Mouse (Mus musculus): ENCODE data around the gene Scai. TPM values are rescaled to one million over a fixed set of nuclear protein-coding genes. Genes with fewer than 3 reads are reported as not detected.
A peak's percentile ranks its signal among the peaks of the same experiment; 100 is the strongest.
"Not testable (repeated sequence)": the region's sequence is repeated elsewhere in the genome, so short reads cannot be mapped to it uniquely, and the experiment has no call there.

Gene Scai
- total RNA-seq, 1 experiment from 2014 or later, result 4.5 TPM

DNA sequence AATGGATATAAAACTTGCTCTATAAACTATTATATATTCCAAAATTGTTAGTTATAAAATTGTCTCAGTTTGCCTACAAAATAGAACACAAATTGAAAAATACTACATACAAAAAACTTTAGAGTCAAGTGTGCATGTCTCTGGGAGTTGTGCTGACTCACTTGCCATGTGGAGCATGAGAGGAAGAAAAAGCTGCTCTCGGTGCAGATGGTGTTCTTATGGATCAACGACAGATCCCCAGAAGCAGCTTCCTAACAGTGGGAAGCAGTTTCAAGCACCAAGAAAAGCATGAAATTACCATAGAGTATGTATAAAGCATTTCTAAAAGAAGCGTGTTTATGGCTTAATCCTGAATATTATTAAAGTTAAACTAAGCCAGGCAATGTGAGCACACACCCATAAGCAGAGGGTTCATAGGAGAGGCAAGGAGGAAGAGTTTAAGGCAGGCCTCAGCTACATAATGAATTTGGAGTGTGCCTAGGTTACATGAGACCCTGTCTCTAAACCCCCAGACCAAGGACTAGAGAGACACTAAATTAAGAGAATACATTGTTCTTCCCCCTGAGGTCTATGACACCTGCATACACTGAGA lies 48.1 kb downstream of the Scai start:
- ATAC-seq (replicated peaks; ENCODE audit: insufficient number of reproducible peaks, low FRiP score, low TSS enrichment, poor library complexity, severe bottlenecking), result no peak

DNA sequence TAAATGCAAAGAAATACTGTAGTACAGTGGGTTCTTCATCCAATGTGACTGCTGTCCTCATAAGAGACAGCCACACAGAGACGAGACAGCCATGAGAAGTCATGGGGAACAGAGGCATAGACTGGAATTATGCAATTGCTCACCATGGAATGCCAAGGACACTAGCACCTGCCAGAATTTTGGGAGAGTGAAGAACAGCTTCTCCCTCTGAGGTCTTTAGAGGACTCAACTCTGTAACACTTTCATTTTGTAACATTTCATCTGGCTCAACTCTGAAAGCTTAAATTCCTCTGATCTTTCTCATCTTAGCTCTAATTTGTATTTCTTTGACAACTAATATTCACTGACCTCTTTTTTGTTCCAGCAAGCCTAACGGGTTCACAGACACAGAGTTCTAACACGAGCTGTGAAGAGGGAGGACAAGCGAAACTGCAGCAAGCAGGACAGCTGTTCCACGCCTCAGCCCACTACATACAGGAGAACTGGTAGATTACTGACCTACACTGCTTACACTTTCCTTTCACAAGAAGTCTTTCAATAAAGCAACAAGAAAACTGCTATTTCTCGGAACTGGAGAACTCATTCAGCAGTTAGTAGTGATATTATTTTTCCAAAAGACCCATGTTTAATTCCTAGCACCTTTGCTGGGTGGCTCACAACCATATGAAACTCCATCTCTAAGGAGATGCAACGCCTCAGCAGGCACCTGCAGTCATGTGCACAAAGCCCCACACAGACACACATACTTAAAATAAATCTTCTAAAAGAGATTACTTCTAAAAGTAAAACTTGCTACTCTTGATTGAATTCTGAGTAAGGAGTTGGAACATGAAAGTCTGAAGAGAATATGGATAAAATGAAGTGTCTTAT lies 49.7 kb downstream of the Scai start:
- ATAC-seq (replicated peaks; ENCODE audit: insufficient number of reproducible peaks, low FRiP score, low TSS enrichment, poor library complexity, severe bottlenecking), result no peak

DNA sequence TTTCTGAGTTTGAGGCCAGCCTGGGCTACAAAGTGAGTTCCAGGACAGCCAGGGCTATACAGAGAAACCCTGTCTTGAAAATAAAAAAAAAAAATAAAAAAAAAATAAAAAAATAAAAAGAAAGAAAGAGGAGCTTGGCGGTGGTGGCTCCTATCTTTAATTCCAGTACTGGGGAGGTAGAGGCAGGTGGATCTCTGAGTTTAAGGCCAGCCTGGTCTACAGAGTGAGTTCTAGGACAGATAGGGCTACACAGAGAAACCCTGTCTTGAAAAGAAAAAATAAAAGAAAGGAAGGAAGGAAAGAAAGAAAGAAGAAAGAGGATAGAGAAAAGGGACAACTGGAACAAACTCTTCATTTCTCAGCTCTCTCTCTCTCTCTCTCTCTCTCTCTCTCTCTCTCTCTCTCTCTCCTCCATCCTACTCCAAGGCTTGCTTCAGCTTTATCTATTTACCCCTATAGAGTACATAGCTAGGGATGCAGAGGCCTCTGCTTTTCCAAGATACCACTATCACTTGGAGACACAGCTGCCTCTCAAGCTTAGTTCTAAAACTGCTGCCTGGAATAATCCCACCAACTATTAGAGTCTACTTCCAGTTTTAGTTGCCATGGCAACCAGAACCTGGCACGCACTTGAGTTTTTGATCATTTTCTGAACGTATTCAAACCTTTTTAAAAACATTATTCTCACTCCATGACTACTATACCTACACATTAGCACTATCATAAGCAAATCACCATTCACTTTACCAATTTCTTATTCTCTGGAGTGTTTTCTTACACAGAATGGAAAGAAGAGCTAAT lies 60.8 kb downstream of the Scai start:
- no peak for ATAC-seq (replicated peaks; ENCODE audit: insufficient number of reproducible peaks, low FRiP score, low TSS enrichment, poor library complexity, severe bottlenecking)

DNA sequence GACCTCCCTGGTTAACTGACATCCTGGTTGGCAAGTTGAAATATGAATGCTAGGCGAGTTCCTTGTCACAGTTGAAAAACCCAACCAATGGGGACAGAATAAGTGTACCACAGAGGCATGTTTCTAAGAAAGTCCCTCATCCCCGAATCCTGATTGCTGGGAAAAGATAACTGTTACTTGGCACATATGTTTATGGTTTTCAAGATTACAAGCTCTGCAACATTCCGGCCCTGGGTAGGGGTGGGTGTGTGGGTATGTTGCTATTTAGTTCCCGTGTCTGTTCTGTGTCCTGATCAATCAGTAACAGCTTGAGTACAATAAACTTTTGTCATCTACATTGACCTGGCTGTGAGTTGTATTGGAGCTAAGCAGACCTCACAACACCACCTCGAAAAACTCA lies 66.4 kb downstream of the Scai start:
- ATAC-seq (replicated peaks; ENCODE audit: insufficient number of reproducible peaks, low FRiP score, low TSS enrichment, poor library complexity, severe bottlenecking), result no peak

DNA sequence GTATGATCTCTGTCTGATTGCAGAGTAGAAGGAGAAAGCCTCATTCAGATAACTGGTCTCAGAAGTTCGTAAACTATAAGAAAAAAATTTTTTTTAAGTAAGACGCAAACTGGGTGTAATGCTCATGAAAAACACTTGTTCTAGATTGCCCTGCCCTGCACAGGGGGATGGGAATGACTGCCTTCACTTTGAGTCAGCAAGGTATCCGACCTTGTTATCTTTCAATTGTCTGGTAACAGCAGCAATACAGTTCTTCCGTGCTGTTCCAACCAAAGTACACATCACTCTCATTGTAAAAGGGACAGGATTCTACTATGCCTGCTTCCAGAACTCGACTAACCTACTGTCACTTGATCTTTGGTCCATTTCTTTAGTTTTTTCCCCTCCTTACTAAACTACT lies 69.4 kb downstream of the Scai start:
- no peak for ATAC-seq (replicated peaks; ENCODE audit: insufficient number of reproducible peaks, low FRiP score, low TSS enrichment, poor library complexity, severe bottlenecking)

DNA sequence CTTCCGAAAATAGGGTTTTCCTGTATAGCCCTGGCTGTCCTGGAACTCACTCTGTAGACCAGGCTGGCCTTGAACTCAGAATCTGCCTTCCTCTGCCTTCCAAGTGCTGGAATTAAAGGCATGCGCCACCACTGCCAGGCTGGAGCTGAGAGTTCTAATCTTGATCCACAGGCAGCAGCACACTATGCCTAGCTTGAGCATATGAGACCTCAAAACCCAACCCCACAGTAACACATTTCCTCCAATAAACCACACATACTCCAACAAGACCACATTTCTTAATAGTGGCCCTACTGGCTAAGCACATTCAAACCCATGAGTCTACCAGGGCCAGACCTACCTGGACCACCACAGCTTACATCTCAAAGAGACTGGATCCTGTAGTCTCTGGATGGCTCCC lies 74.0 kb downstream of the Scai start:
- no peak for ATAC-seq (replicated peaks; ENCODE audit: insufficient number of reproducible peaks, low FRiP score, low TSS enrichment, poor library complexity, severe bottlenecking)

DNA sequence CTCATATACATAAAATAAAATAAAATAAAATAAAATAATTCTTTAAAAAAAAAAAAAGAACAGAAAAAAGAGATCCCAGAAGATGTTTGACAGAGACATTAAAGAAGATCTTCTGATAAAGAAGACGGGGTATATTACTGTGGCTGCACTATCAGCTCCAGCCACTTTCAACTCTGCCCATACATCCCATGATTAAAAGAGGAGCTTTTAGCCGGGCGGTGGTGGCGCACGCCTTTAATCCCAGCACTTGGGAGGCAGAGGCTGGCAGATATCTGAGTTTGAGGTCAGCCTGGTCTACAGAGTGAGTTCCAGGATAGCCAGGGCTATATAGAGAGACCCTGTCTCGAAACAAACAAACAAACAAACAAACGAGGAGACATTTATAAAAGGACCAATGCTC lies 76.4 kb downstream of the Scai start:
- no peak for ATAC-seq (replicated peaks; ENCODE audit: insufficient number of reproducible peaks, low FRiP score, low TSS enrichment, poor library complexity, severe bottlenecking)

DNA sequence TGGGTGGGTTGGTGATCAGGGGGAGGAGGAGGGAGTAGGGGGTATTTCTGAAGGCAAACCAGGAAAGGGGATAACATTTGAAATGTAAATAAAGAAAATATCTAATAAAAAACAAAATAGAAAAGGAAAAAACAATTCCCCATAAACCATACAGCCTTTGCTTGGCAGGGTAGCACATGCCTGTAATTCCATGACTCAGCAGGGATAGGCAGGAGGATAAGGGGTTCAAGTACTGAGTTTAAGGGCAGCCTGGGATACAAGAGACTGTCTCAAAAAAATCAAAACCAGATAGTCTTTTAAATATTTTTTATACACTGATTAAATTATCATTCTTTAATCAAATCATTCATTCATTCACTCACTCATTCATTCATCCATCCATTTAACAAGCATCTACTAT lies 80.0 kb downstream of the Scai start:
- no peak for ATAC-seq (replicated peaks; ENCODE audit: insufficient number of reproducible peaks, low FRiP score, low TSS enrichment, poor library complexity, severe bottlenecking)

DNA sequence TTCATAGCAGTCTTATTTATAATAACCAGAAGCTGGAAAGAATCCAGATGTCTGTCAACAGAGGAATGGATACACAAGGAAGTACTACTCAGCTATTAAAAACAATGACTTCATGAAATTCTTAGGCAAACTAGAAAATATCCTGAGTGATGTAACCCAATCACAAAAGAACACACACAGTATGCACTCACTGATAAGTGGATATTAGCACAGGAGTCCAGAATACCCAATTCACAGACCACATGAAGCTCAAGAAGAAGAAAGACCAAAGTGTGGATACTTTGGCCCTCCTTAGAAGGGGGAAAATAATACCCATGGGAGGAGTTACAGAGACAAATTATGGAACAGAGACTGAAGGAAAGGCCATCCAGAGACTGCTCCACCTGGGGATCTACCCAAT lies 80.8 kb downstream of the Scai start:
- not testable (repeated sequence) for ATAC-seq (replicated peaks; ENCODE audit: insufficient number of reproducible peaks, low FRiP score, low TSS enrichment, poor library complexity, severe bottlenecking)

DNA sequence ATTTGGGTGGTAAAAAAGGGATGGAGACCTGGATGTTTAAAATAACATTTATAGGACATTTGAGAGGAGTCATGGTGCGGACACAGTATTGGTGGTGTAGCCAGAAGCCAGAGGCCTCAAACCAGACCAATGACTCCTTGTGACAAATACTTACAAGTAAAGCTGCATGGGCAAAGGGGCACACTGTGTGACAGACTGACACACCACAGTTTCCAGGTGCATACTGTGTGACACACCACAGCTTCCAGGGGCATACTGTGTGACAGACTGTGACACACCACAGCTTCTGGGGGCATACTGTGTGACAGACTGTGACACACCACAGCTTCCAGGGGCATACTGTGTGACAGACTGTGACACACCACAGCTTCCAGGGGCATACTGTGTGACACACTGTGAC lies 90.6 kb downstream of the Scai start:
- 0 out of 2 replicates have a peak, but pooled peaks have one; percentile 31 for ATAC-seq (replicated peaks; ENCODE audit: insufficient number of reproducible peaks, low FRiP score, low TSS enrichment, poor library complexity, severe bottlenecking)

DNA sequence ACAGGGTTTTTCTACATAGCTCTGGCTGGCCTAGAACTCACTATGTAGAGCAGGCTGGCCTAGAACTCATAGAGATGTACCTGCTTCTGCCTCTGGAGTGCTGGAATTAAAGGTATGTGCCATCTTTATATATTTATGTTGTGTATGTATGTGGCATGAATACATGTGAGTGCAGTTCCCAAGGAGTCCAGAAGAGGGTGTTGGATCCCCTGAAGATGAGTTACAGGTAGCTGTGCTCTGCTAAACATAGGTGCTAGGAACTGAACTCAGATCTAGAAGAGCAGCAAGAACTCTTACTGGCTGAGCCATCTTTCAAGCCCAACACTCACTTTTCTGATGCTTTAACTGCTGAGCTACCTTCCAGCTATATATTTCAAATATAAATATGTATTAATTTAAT lies 92.5 kb downstream of the Scai start:
- ATAC-seq (replicated peaks; ENCODE audit: insufficient number of reproducible peaks, low FRiP score, low TSS enrichment, poor library complexity, severe bottlenecking), result no peak

DNA sequence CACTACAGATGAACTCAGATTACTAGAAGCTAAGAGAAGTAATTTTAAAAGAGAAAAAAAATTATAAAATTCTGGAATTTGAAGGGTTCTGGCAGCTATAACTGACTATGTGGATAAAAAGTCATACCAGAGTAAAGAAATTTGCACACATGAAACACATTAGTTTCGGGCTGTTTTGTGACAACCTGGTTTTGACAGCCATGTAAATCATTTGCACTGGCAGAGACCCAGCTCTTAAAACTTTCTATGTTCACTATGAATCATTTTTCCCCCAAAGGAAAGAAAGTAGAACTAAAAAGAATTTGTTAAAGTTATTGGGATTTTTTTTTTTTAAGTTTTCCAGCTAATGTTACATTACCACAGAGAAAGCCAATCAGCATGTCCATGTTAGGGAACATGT lies 98.6 kb downstream of the Scai start:
- no peak for ATAC-seq (replicated peaks; ENCODE audit: insufficient number of reproducible peaks, low FRiP score, low TSS enrichment, poor library complexity, severe bottlenecking)

DNA sequence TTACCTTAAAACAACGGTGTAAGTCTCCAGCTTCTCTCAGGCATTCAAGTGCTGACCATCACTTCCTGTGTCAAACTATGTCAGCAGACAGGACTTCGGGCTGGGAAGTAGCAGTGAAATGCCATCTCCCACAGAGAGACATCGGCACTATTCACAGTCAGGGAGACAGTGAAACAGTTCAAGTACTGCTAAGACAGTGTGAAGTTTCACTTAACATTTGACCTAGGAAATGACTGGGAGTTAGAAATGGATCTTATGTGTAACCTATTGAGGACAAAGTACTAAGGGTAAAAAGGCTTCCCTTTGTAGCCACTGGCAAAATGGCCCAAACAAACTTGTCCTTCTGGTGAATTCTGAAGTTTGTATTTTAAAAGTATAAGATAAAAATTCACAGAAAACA lies 107.8 kb downstream of the Scai start:
- ATAC-seq (replicated peaks; ENCODE audit: insufficient number of reproducible peaks, low FRiP score, low TSS enrichment, poor library complexity, severe bottlenecking), result no peak

DNA sequence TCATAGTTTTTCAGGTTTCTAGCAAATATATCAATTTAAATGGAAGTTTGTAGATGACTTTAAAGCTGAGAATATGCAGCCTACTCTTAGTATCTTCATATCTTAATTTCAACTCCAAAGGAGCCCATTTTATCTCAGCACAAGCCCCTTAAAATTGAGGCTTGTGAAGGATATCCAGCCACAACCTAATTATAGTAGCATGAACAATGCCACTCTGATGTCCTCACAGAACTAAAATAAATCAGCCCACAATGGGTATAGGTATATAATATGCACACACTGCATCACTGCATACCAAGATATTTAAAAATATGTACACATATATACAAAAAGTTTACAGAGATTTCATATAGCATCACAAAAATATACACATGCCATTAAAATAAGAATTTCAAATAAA lies 119.9 kb downstream of the Scai start:
- no peak for ATAC-seq (replicated peaks; ENCODE audit: insufficient number of reproducible peaks, low FRiP score, low TSS enrichment, poor library complexity, severe bottlenecking)

DNA sequence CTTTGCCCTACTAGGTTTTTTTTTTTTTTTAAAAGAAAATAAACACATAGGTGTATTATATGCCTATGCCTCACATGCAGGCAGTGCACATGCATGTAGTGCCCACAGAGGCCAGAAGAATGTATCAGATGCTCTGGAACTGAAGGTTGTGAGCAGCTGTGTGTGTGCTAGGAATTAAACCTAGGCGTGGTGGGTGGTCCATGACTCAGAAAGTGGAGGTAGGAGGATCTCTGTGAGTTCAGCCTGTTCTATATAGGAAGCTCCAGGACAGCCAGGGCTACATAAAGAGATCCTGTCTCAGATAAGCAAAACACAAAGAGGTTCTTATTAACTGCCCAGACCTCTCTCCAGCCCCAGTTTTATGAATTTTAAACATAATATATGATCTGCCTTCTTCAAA lies 121.4 kb downstream of the Scai start:
- no peak for ATAC-seq (replicated peaks; ENCODE audit: insufficient number of reproducible peaks, low FRiP score, low TSS enrichment, poor library complexity, severe bottlenecking)

DNA sequence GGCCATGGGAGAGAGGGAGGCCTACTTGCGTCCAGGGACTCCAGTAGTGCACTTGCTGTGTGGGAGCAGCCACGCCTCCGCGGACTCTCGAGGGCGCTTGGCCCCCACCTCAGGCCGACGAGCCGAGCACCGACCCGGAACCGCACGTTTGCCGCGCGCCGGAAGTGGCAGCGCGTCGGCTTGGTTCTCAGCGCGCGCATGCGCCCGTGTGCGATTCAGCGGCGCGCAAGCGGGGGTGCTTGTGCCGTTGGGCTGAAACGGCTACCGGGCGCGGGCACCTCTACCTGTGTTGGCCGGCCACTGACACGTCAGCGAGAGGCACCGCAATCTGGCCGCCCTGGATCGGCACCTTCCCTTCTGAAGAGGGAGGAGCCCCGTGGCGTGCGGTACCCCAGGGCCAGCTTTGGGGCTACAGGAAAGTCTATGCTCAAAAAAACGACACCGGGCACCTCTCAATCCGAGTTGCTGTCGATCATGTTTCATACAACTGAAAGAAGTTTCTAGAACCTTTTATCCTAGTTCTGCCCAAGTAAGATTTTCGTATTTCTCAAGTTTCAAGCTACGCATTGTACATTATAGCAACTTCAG lies 125.0 kb downstream of the Scai start, which contains the start of gene Golga1:
TSS of gene Golga1 (minus strand) at position 142 of the 588 bp plus-strand sequence.
- peak; percentile 89 for ATAC-seq (replicated peaks; ENCODE audit: insufficient number of reproducible peaks, low FRiP score, low TSS enrichment, poor library complexity, severe bottlenecking)

DNA sequence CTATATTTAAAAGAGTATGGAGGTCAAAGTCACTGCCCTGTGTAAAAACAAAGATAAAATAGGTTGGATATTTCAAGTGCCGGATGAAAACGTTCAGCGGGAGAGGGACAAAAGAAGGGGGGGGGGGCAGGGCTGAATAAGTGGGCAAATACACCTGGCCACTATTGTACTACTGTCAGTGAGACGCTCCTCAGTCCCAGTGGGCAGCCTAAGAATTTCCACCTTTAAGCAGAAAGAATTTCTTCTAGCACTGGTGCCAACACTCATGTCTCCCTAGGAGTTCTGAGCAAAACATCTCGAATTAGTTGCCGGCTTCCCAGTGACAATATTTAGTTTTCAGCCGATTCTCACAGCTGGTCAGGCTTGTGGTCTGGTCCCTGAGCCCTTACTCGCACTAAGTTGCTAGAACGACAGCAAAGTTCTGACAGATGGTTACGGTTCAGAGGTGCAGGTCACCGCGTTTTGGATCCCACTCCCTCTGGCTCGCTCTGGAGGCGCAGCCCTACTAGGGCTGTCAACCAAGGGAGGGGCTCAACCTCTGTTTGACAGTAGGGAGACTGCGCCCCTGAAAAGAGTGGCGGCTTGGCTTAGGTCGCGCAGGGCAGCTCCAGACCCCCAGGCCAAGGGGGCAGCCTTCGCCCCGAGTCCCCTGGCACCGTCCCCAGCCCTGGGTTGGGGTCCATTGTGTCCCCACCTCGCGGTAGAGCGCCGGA lies 125.7 kb downstream of the Scai start:
- peak; percentile 45 for ATAC-seq (replicated peaks; ENCODE audit: insufficient number of reproducible peaks, low FRiP score, low TSS enrichment, poor library complexity, severe bottlenecking)

DNA sequence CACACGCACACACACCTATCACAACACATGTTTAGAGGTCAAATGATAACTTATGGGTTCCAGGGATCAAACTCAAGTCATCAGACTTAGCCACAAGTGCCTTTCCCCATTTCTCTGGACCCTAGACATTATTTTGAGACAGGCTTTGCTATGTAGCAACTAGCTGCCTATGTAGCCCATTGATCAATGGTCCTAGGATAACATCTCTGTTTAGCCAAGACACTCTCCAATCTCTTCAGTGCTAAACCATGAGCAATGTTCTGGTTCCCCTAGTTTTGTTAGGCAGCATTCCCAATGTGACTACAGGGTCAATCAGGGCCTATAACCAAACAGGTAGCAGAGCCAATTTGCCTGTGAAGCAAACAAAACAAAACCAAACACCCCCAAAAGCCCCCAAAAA lies 142.0 kb downstream of the Scai start:
- ATAC-seq (replicated peaks; ENCODE audit: insufficient number of reproducible peaks, low FRiP score, low TSS enrichment, poor library complexity, severe bottlenecking), result no peak

DNA sequence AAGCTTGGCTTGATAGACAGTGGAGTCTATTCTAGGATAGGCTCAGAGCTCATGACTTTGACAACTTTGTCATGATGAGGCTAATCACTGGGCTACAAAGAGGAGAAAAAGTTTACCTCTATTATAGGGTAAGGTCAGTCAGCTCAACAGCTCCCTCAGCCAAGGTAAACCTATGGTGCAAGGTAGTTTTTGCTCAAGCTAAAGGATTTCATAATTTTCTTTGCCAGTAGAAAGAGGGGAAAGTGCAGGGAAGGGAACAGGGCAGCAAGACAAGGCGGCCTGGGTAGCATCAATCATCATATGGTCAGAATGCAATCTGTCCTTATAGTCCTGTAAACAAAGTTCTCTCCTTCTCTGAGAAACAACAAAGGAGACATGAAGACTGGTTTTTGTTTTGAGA lies 150.3 kb downstream of the Scai start:
- no peak for ATAC-seq (replicated peaks; ENCODE audit: insufficient number of reproducible peaks, low FRiP score, low TSS enrichment, poor library complexity, severe bottlenecking)

All from monocyte, adult 5-6 weeks (primary cell).